Mouse (Mus musculus) spleen, adult 2 months (tissue): ENCODE measurements at regions not wholly inside any gene's neighbourhood (a gene's known extent, or its start where the extent isn't known, plus 50 kb on each side); places are given as distances from the start of the nearest gene placed in this dataset.

ENCODE experiments used
- CTCF ChIP-seq: fragments of 200-500 bp; IDR thresholded peaks from 2 replicates; pipeline ENCODE4 v1.5.1; 2011; ENCODE audit warnings: mild to moderate bottlenecking, inconsistent platforms; ENCODE audit not compliant: insufficient read depth, insufficient read length, insufficient replicate concordance; ENCODE audit errors: extremely low read depth
- POLR2A ChIP-seq: fragments of 200-500 bp; IDR thresholded peaks from 2 replicates; pipeline ENCODE4 v1.6.1; 2011; ENCODE audit warnings: low read depth, low read length, inconsistent platforms

DNA sequence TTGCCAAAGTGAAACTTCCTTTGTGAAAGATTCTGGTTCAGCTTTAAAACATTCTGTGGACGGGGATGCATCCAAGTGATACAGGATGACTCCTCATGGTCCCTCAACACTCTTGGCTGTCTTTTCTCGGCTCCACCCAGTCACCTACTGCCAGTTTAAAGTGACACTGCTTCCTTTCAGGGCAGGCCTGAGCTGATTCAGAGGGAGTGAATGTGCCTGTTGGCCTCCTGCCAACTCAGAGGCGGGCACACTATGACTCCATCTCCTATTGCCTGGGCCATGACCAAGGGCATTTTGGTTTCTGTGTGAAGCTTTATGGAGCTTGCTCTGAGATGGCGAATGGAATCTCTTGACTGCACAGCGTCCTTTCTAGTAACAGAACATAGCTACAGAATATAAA lies 62.5 kb downstream of the Rgs2 start:
- TF ChIP-seq POLR2A, result no peak
- no peak for TF ChIP-seq CTCF
